Mouse (Mus musculus): Measurements from ENCODE around the gene Selenok.

DNA sequence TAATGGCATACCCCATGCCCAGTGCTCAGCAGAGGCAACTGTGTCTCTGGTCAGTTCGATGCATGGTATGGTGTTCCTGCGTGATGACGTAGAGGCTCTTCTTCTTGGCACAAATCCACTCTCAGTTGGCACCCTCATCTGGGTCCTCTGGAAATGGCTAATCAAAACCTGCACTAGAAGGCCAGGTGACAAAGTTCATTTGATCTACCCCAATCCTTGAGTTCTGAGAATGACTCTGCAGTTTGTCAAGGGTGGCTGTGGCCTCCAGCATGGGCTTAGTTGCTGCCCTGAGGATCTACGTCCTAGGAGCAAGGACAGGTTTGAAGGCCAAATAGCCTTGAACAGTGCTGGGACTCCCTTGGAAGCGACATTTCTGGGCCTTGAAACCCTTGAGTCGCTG is 50.7 kb downstream of the Selenok start:
- TF ChIP-seq CTCF (IDR thresholded peaks at IDR 0.05; ENCODE audit: low read depth) (no peak), EP300 (IDR thresholded peaks at IDR 0.05; ENCODE audit: low read depth) (no peak)
